8 mouse cellular contexts compared by ENCODE assay signal in the genomic region with DNA sequence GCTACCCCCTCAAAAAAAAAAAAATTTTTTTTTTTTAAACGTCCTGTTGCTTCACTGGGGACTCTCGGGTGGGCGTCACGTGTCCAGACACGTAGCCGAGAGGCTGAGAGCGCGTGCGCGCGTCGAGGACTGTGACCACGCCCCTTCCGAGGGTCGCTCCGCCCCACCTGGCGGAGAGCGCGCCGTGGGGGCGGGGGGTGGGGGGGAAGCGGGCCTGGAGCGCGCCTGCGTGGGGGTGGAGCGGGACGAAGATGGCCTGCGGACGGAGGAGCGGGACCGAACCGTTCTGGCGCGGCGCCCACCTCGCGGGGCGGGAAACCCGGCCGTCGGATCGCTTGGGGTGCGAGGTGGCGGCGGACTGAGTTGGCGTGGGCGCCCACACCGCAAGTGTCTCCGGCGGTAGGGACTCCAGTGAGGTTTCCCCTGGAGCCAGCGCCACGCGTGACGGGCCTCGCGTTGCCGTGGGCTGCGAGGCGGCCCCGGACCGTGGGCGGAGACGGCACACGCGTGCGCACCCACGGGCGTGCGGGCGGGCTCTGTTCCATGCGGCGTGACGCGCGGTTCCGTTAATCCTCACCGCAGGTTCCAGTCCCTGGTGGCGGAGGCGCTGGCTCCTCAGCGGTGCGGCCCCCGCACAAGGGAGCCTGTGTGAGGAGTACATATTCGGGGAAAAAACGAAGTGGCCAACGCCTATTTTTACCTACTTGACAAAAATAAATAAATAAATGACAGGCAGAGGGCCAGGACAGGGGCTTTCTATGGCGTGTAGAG. TPM values are rescaled to one million over a fixed set of nuclear protein-coding genes. Genes with fewer than 3 reads are reported as not detected.
DNase-seq lines count a peak whose midpoint lies in the region; ATAC-seq and TF ChIP-seq lines count a peak whose summit lies in the region.

A gene (minus strand): TSS at position 170 of the 771 bp plus-strand sequence.

- no peak for TF ChIP-seq CTCF in MEL (IDR thresholded peaks at IDR 0.05 in 2 of 3, conservative IDR thresholded peaks at IDR 0.05 in 1 of 3; ENCODE audit: control insufficient read depth in 1 of 3, insufficient read depth in 1 of 3, low read depth in 2 of 3, low read length in 3 of 3, poor library complexity in 1 of 3, severe bottlenecking in 1 of 3)
- no peak for TF ChIP-seq CTCF in cerebellum, adult 2 months (IDR thresholded peaks at IDR 0.05; ENCODE audit: borderline replicate concordance, insufficient read depth, low read depth, low read length)
- no peak; the same call in 1 of the 2 replicates for TF ChIP-seq CTCF in lung, postnatal 0 days (IDR thresholded peaks at IDR 0.05)

- peak; percentile 90 for DNase-seq in MEL (ENCODE audit: low read depth, low spot score)
- DNase-seq in cerebellum, adult 2 months: peak; percentile 94 to 95
- DNase-seq in forelimb bud, embryonic 11.5 days (ENCODE audit: low read depth, low spot score): peak; percentile 97
- DNase-seq in layer of hippocampus, adult 9-11 months: peak; percentile 95
- DNase-seq in lung, postnatal 0 days (ENCODE audit: low spot score): peak; percentile 96
- peak; percentile 96 for DNase-seq in ovary, postnatal 14 days (ENCODE audit: low spot score)
- peak; percentile 97 for DNase-seq in thymus, postnatal 14 days

- peaks cover 32% of the 10 kb centered on the region for H3K79me2 ChIP-seq in MEL (ENCODE audit: control insufficient read depth, insufficient read depth, low read length, poor library complexity)

- under 1% methylated on average over 83 of the region's 86 CpGs for WGBS in cerebellum, adult 2 months
- under 1% methylated on average over 72 of the region's 86 CpGs for WGBS in lung, postnatal 0 days

- peak within 1 kb of the TSS; percentile 82 to 92 for H3K4me3 ChIP-seq in MEL (ENCODE audit: control insufficient read depth in 1 of 2, insufficient read depth in 1 of 2, low read depth in 2 of 2, low read length in 2 of 2)
- H3K4me3 ChIP-seq in cerebellum, adult 2 months (replicated peaks; ENCODE audit: insufficient read depth, low read depth, low read length): peak within 1 kb of the TSS; percentile 80
- peak within 1 kb of the TSS; percentile 91 for H3K4me3 ChIP-seq in lung, postnatal 0 days (ENCODE audit: low read depth, low read length)

- peaks cover 0 to 2% of the 10 kb centered on the region in 2 experiments; a peak in 2 of 4 replicates for H3K4me1 ChIP-seq in MEL (ENCODE audit: control insufficient read depth in 1 of 2, insufficient read depth in 2 of 2, low read length in 2 of 2)
- no peaks in the 10 kb centered on the region; the same call in 1 of the 2 replicates for H3K4me1 ChIP-seq in cerebellum, adult 2 months (ENCODE audit: control insufficient read depth, insufficient read depth, low read length)
- H3K4me1 ChIP-seq in lung, postnatal 0 days (ENCODE audit: insufficient read depth, low read depth, low read length): no peaks in the 10 kb centered on the region; the same call in 1 of the 2 replicates

- TF ChIP-seq POLR2A in MEL (IDR thresholded peaks at IDR 0.05; ENCODE audit: control insufficient read depth in 1 of 2, insufficient read depth in 1 of 2, low read depth in 1 of 2, low read length in 2 of 2, poor library complexity in 1 of 2): peak; percentile 40 to 72; a peak in 2 of 4 replicates
- TF ChIP-seq POLR2A in cerebellum, adult 2 months (IDR thresholded peaks at IDR 0.05; ENCODE audit: borderline replicate concordance, insufficient read depth, low read length): peak; percentile 56; the same call in 1 of the 2 replicates

- no peaks in the 10 kb centered on the region for H3K27me3 ChIP-seq in MEL (ENCODE audit: control insufficient read depth in 1 of 2, insufficient read depth in 2 of 2, low read length in 2 of 2)
- H3K27me3 ChIP-seq in cerebellum, adult 2 months (ENCODE audit: control insufficient read depth, insufficient read depth, low read length): no peaks in the 10 kb centered on the region
- H3K27me3 ChIP-seq in lung, postnatal 0 days (replicated peaks; ENCODE audit: insufficient read depth, low read length): no peaks in the 10 kb centered on the region

- H3K27ac ChIP-seq in MEL (ENCODE audit: control insufficient read depth, low read depth, low read length): peak within 1 kb of the TSS; percentile 98
- H3K27ac ChIP-seq in cerebellum, adult 2 months (ENCODE audit: insufficient read depth, low read length): peak within 1 kb of the TSS; percentile 99
- peak within 1 kb of the TSS; percentile 100 for H3K27ac ChIP-seq in lung, postnatal 0 days (ENCODE audit: low read length)

- TF ChIP-seq RAD21 in MEL (IDR thresholded peaks at IDR 0.05; ENCODE audit: low read depth, low read length): no peak

- H3K9me3 ChIP-seq in MEL (replicated peaks; ENCODE audit: insufficient read depth, low read length): no peaks in the 10 kb centered on the region
- H3K9me3 ChIP-seq in lung, postnatal 0 days (ENCODE audit: low read length): no peaks in the 10 kb centered on the region

- H3K4me2 ChIP-seq in lung, postnatal 0 days (replicated peaks; ENCODE audit: low read depth, low read length): peak within 1 kb of the TSS; percentile 73

- TF ChIP-seq EP300 in MEL (IDR thresholded peaks at IDR 0.05; ENCODE audit: low read depth in 1 of 2, low read length in 2 of 2): no peak
- no peak for TF ChIP-seq EP300 in lung, postnatal 0 days (IDR thresholded peaks at IDR 0.05)

- ATAC-seq in hematopoietic stem cell, adult 5-6 weeks (replicated peaks in 1 of 2; ENCODE audit: insufficient read depth in 1 of 2, low FRiP score in 2 of 2, low TSS enrichment in 1 of 2, low read depth in 1 of 2, poor library complexity in 2 of 2, severe bottlenecking in 2 of 2): peak; percentile 44 to 68
- ATAC-seq in lung, postnatal 0 days: peak; percentile 81

- peak within 1 kb of the TSS; percentile 91 for H3K9ac ChIP-seq in MEL (ENCODE audit: control insufficient read depth, low read depth, low read length, poor library complexity, severe bottlenecking)
- H3K9ac ChIP-seq in lung, postnatal 0 days (replicated peaks; ENCODE audit: low read depth): peak within 1 kb of the TSS; percentile 100

- peaks cover 0 to 11% of the 10 kb centered on the region in 2 experiments; a peak in 3 of 4 replicates for H3K36me3 ChIP-seq in MEL (ENCODE audit: control insufficient read depth in 1 of 2, insufficient read depth in 2 of 2, low read length in 2 of 2)
- H3K36me3 ChIP-seq in lung, postnatal 0 days (ENCODE audit: insufficient read depth, low read length): no peaks in the 10 kb centered on the region

TF ChIP-seq in MEL, 35 proteins besides CTCF, POLR2A, EP300 and RAD21 (continues in another document):
- TF ChIP-seq ZKSCAN1 (IDR thresholded peaks at IDR 0.05; ENCODE audit: low read depth, low read length) (no peak), MYC (IDR thresholded peaks at IDR 0.05; ENCODE audit: low read depth, low read length) (peak; percentile 70; the same call in 1 of the 2 replicates), TBP (IDR thresholded peaks at IDR 0.05; ENCODE audit: low read depth, low read length) (0 out of 2 replicates have a peak, but pooled peaks have one; percentile 1), KAT2A (conservative IDR thresholded peaks at IDR 0.05; ENCODE audit: low read depth, low read length) (no peak), NRF1 (IDR thresholded peaks at IDR 0.05; ENCODE audit: insufficient read depth, low read depth, low read length, poor library complexity, severe bottlenecking) (peak; percentile 80), MAZ (IDR thresholded peaks at IDR 0.05; ENCODE audit: low read depth, low read length) (no peak; the same call in none of the 2 replicates), SMC3 (IDR thresholded peaks at IDR 0.05; ENCODE audit: low read depth, low read length) (no peak), GABPA (IDR thresholded peaks at IDR 0.05; ENCODE audit: low read depth, low read length) (no peak), BHLHE40 (IDR thresholded peaks at IDR 0.05; ENCODE audit: borderline replicate concordance, low read depth, low read length) (peak; percentile 62; the same call in 1 of the 2 replicates), SIN3A (IDR thresholded peaks at IDR 0.05; ENCODE audit: low read length) (peak; percentile 36; the same call in 1 of the 2 replicates), NELFE (IDR thresholded peaks at IDR 0.05; ENCODE audit: low read depth, low read length) (peak; percentile 19; the same call in 1 of the 2 replicates), USF2 (IDR thresholded peaks at IDR 0.05; ENCODE audit: borderline replicate concordance in 1 of 2, insufficient read depth in 1 of 2, low read depth in 1 of 2, low read length in 2 of 2) (peak in 1 of 2 experiments; percentile 85; a peak in 2 of 4 replicates), MXI1 (IDR thresholded peaks at IDR 0.05; ENCODE audit: low read depth, low read length) (peak; percentile 68), MEF2A (IDR thresholded peaks at IDR 0.05; ENCODE audit: extremely low read depth, insufficient replicate concordance, low read depth, low read length, poor library complexity, severe bottlenecking) (no peak), MYB (IDR thresholded peaks at IDR 0.05; ENCODE audit: low read depth, low read length) (no peak), CHD2 (IDR thresholded peaks at IDR 0.05; ENCODE audit: low read length) (no peak), MAX (IDR thresholded peaks at IDR 0.05; ENCODE audit: low read length) (peak; percentile 86), TCF12 (IDR thresholded peaks at IDR 0.05; ENCODE audit: low read depth, low read length) (peak; percentile 3; the same call in 1 of the 2 replicates), ZNF384 (IDR thresholded peaks at IDR 0.05; ENCODE audit: low read depth, low read length) (peak; percentile 81), ELF1 (IDR thresholded peaks at IDR 0.05; ENCODE audit: low read depth, low read length) (no peak), RCOR1 (IDR thresholded peaks at IDR 0.05; ENCODE audit: low read depth, low read length) (0 out of 2 replicates have a peak, but pooled peaks have one; percentile 6), HCFC1 (IDR thresholded peaks at IDR 0.05; ENCODE audit: low read depth, low read length) (peak; percentile 69), ETS1 (IDR thresholded peaks at IDR 0.05; ENCODE audit: low read depth, low read length) (no peak), POLR2AphosphoS2 (IDR thresholded peaks at IDR 0.05; ENCODE audit: low read length) (no peak), MAFK (IDR thresholded peaks at IDR 0.05; ENCODE audit: borderline replicate concordance, low read depth, low read length) (no peak), UBTF (IDR thresholded peaks at IDR 0.05; ENCODE audit: borderline replicate concordance, insufficient read depth, low read depth, low read length) (no peak)

RNA-seq across cellular contexts. Expression of the gene that starts here (rescaled TPM):
- total RNA-seq in MEL (2012; rRNA removed): 58.4 and 61.5 TPM in 2 replicates
- 1,000 to 10,000 TPM in 1 of 2 experiments, 100 to 1,000 TPM in 1; 128 to 1,938 TPM for polyA plus RNA-seq in MEL (2012; ENCODE audit: insufficient read depth in 1 of 2, insufficient read length in 2 of 2, low read depth in 1 of 2, low replicate concordance in 2 of 2, missing spikeins in 1 of 2)
- 276 and 278 TPM in 2 replicates for polyA plus RNA-seq in cerebellum, adult 2 months (2012; rRNA removed)
- 70.2 and 80.2 TPM in 2 replicates for total RNA-seq in hematopoietic stem cell, adult 5-6 weeks (2017)
- polyA plus RNA-seq in lung, postnatal 0 days (2015; fragmentation: Nextera tagmentation; extraction: Ambion mirVana): 60.2 and 67.9 TPM in 2 replicates

Comparison
In these comparisons a context has a peak if more than half of its experiments do, and no peak if none do; other contexts are left out.
1. Peak in every context shown above with its lines: DNase-seq, ATAC-seq, H3K4me3 ChIP-seq and H3K27ac ChIP-seq.